ENCODE assay signal across 11 mouse cellular contexts in the genomic region with DNA sequence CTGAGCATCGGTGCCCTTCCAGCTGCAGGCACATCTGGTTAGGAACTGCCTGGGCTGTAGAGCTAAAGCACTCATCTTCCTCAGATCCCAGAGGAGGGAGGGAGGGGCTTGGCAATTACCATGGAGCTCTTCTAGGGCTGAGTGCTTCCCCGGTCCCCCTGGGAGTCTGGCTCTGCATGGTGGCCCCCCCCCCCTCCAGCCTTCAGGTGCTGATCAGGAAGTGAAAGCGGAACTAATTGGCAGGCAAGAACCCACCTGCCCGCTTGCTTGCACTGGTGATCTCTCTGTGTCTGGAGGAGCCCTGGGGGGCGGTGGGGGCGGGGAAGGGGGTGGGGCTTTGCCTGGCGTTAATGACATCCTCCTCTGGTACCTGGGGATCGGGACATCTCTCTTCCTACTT. TPM values are rescaled to one million over a fixed set of nuclear protein-coding genes. Genes with fewer than 3 reads are reported as not detected.
DNase-seq lines count a peak whose midpoint lies in the region; ATAC-seq and TF ChIP-seq lines count a peak whose summit lies in the region.
"Had no signal": no experiment of that assay in that cellular context is flagged by ENCODE, and none has a peak within 500 bp of the region (broad histone marks: within the 10 kb centered on the region; RNA-seq: fewer than 3 reads in every experiment).

No protein-coding gene starts in this region.

- 0 out of 2 replicates have a peak overlapping the region, but pooled peaks have one; percentile 2 for H3K4me2 ChIP-seq in forebrain, postnatal 0 days (ENCODE audit: low read depth)
- H3K4me2 ChIP-seq in forebrain, embryonic 13.5 days, result no peak overlapping the region
- no peak overlapping the region for H3K4me2 ChIP-seq in embryonic facial prominence, embryonic 11.5 days (ENCODE audit: low read depth, low read length)
- no peak overlapping the region for H3K4me2 ChIP-seq in midbrain, embryonic 11.5 days

- H3K27ac ChIP-seq in forebrain, postnatal 0 days (ENCODE audit: low read depth, low read length), result no peak overlapping the region
- H3K27ac ChIP-seq in forebrain, embryonic 13.5 days, result no peak overlapping the region
- no peak overlapping the region for H3K27ac ChIP-seq in embryonic facial prominence, embryonic 11.5 days (replicated peaks; ENCODE audit: low read depth, low read length)
- H3K27ac ChIP-seq in midbrain, embryonic 11.5 days (ENCODE audit: low read depth, low read length), result no peak overlapping the region
- H3K27ac ChIP-seq: liver, embryonic 14.5 days had no signal

- H3K36me3 ChIP-seq in forebrain, postnatal 0 days (ENCODE audit: insufficient read depth), result peaks cover 15% of the 10 kb centered on the region
- no peaks in the 10 kb centered on the region for H3K36me3 ChIP-seq in forebrain, embryonic 13.5 days (ENCODE audit: poor library complexity, severe bottlenecking)
- H3K36me3 ChIP-seq in embryonic facial prominence, embryonic 11.5 days (replicated peaks; ENCODE audit: control insufficient read depth, insufficient read depth, low read depth, low read length), result no peaks in the 10 kb centered on the region
- H3K36me3 ChIP-seq in midbrain, embryonic 11.5 days (ENCODE audit: control insufficient read depth, insufficient read depth, low read length), result no peaks in the 10 kb centered on the region

- 7% methylated on average over 8 of the region's 8 CpGs for WGBS in forebrain, postnatal 0 days
- WGBS in forebrain, embryonic 13.5 days, result 2% methylated on average over 5 of the region's 8 CpGs
- 2% methylated on average over 8 of the region's 8 CpGs for WGBS in embryonic facial prominence, embryonic 11.5 days
- 2% methylated on average over 8 of the region's 8 CpGs for WGBS in midbrain, embryonic 11.5 days

- DNase-seq in forebrain, postnatal 0 days, result no peak
- DNase-seq in A20 (ENCODE audit: low read depth, low spot score), result peak; percentile 89
- no peak for DNase-seq in embryonic facial prominence, embryonic 11.5 days (ENCODE audit: low spot score)
- DNase-seq in midbrain, embryonic 11.5 days (ENCODE audit: low spot score, missing footprints), result peak; percentile 68
- no peak for DNase-seq in thymus, postnatal 4 days
- no peak for DNase-seq in layer of hippocampus, postnatal 14 days (ENCODE audit: low spot score in 2 of 2)
- no peak for DNase-seq in right cerebral cortex, adult 18-20 months
- DNase-seq: kidney, adult 2 months had no signal

- no peak for TF ChIP-seq CTCF in forebrain, postnatal 0 days (IDR thresholded peaks at IDR 0.05; ENCODE audit: low read depth)

- ATAC-seq in forebrain, postnatal 0 days, result no peak; the same call in 1 of the 2 replicates
- no peak for ATAC-seq in forebrain, embryonic 13.5 days
- ATAC-seq in embryonic facial prominence, embryonic 11.5 days (replicated peaks; ENCODE audit: insufficient number of reproducible peaks, low FRiP score, low TSS enrichment, low read depth), result 0 out of 2 replicates have a peak, but pooled peaks have one; percentile 41
- ATAC-seq in midbrain, embryonic 11.5 days (ENCODE audit: low FRiP score), result no peak

- no peak overlapping the region for H3K4me3 ChIP-seq in forebrain, postnatal 0 days (ENCODE audit: low read depth, low read length)
- H3K4me3 ChIP-seq in forebrain, embryonic 13.5 days, result no peak overlapping the region
- no peak overlapping the region for H3K4me3 ChIP-seq in embryonic facial prominence, embryonic 11.5 days (ENCODE audit: low read depth, low read length)
- no peak overlapping the region for H3K4me3 ChIP-seq in midbrain, embryonic 11.5 days (ENCODE audit: low read depth, low read length)
- H3K4me3 ChIP-seq: megakaryocyte, embryonic 14.5 days had no signal

- no peaks in the 10 kb centered on the region for H3K9me3 ChIP-seq in forebrain, postnatal 0 days (ENCODE audit: low read length)
- H3K9me3 ChIP-seq in forebrain, embryonic 13.5 days (replicated peaks), result no peaks in the 10 kb centered on the region
- H3K9me3 ChIP-seq in embryonic facial prominence, embryonic 11.5 days (replicated peaks; ENCODE audit: control insufficient read depth, low read length), result no peaks in the 10 kb centered on the region
- no peaks in the 10 kb centered on the region for H3K9me3 ChIP-seq in midbrain, embryonic 11.5 days (ENCODE audit: control insufficient read depth, low read length)
- H3K9me3 ChIP-seq: megakaryocyte, embryonic 14.5 days had no signal

- H3K9ac ChIP-seq in forebrain, postnatal 0 days, result no peak overlapping the region
- no peak overlapping the region for H3K9ac ChIP-seq in forebrain, embryonic 13.5 days
- no peak overlapping the region for H3K9ac ChIP-seq in embryonic facial prominence, embryonic 11.5 days (replicated peaks; ENCODE audit: low read length)
- no peak overlapping the region for H3K9ac ChIP-seq in midbrain, embryonic 11.5 days (ENCODE audit: low read length)
- H3K9ac ChIP-seq: liver, embryonic 14.5 days had no signal

- H3K4me1 ChIP-seq in forebrain, postnatal 0 days (ENCODE audit: insufficient read depth), result no peaks in the 10 kb centered on the region
- H3K4me1 ChIP-seq in forebrain, embryonic 13.5 days, result peaks cover 51% of the 10 kb centered on the region
- H3K4me1 ChIP-seq in embryonic facial prominence, embryonic 11.5 days (ENCODE audit: control insufficient read depth, insufficient read depth, low read length), result peaks cover 3% of the 10 kb centered on the region; the same call in 1 of the 2 replicates
- peaks cover 24% of the 10 kb centered on the region for H3K4me1 ChIP-seq in midbrain, embryonic 11.5 days (ENCODE audit: control insufficient read depth, insufficient read depth, low read length)
- H3K4me1 ChIP-seq: megakaryocyte, embryonic 14.5 days had no signal

- H3K27me3 ChIP-seq in forebrain, postnatal 0 days (ENCODE audit: insufficient read depth, low read length), result no peaks in the 10 kb centered on the region
- H3K27me3 ChIP-seq in forebrain, embryonic 13.5 days, result no peaks in the 10 kb centered on the region
- peaks cover 2% of the 10 kb centered on the region; the same call in 1 of the 2 replicates for H3K27me3 ChIP-seq in embryonic facial prominence, embryonic 11.5 days (ENCODE audit: control insufficient read depth, insufficient read depth, low read length)
- H3K27me3 ChIP-seq in midbrain, embryonic 11.5 days (ENCODE audit: control insufficient read depth, insufficient read depth, low read length), result no peaks in the 10 kb centered on the region

RNA-seq across cellular contexts. Expression of a gene that starts 9.2 kb away (rescaled TPM):
- total RNA-seq in forebrain, postnatal 0 days (2014; rRNA removed), result 101 and 104 TPM in 2 replicates
- 41.0 and 43.9 TPM in 2 replicates for polyA plus RNA-seq in forebrain, postnatal 0 days (2015; fragmentation: Nextera tagmentation; extraction: Ambion mirVana)
- polyA plus RNA-seq in forebrain, embryonic 13.5 days (2015; fragmentation: Nextera tagmentation; extraction: Ambion mirVana), result 53.6 and 68.9 TPM in 2 replicates
- 7.6 and 11.0 TPM in 2 replicates for polyA plus RNA-seq in embryonic facial prominence, embryonic 11.5 days (2014; fragmentation: Nextera tagmentation; extraction: Ambion mirVana)
- polyA plus RNA-seq in midbrain, embryonic 11.5 days (2014; fragmentation: Nextera tagmentation; extraction: Ambion mirVana), result 30.9 and 31.4 TPM in 2 replicates
- total RNA-seq in layer of hippocampus, postnatal 14 days (2021), result 10 to 100 TPM; 52.7 to 54.9 TPM

RNA-seq across cellular contexts. Expression of a gene that starts 27.8 kb away (rescaled TPM):
- 1.6 and 3.0 TPM in 2 replicates for total RNA-seq in forebrain, postnatal 0 days (2014; rRNA removed)
- polyA plus RNA-seq in forebrain, postnatal 0 days (2015; fragmentation: Nextera tagmentation; extraction: Ambion mirVana), result 0.49 and 0.90 TPM in 2 replicates
- polyA plus RNA-seq in forebrain, embryonic 13.5 days (2015; fragmentation: Nextera tagmentation; extraction: Ambion mirVana), result 0.92 and 1.4 TPM in 2 replicates
- polyA plus RNA-seq in embryonic facial prominence, embryonic 11.5 days (2014; fragmentation: Nextera tagmentation; extraction: Ambion mirVana), result 0.88 and 1.3 TPM in 2 replicates
- 0.86 and 1.5 TPM in 2 replicates for polyA plus RNA-seq in midbrain, embryonic 11.5 days (2014; fragmentation: Nextera tagmentation; extraction: Ambion mirVana)
- total RNA-seq in layer of hippocampus, postnatal 14 days (2021), result 1 to 10 TPM; 2.7 to 4.0 TPM

RNA-seq across cellular contexts. Expression of a gene that starts 56.7 kb away (rescaled TPM):
- total RNA-seq in forebrain, postnatal 0 days (2014; rRNA removed), result 33.6 and 33.7 TPM in 2 replicates
- 22.8 and 24.7 TPM in 2 replicates for polyA plus RNA-seq in forebrain, postnatal 0 days (2015; fragmentation: Nextera tagmentation; extraction: Ambion mirVana)
- polyA plus RNA-seq in forebrain, embryonic 13.5 days (2015; fragmentation: Nextera tagmentation; extraction: Ambion mirVana), result 53.8 and 55.6 TPM in 2 replicates
- 59.7 and 64.1 TPM in 2 replicates for polyA plus RNA-seq in embryonic facial prominence, embryonic 11.5 days (2014; fragmentation: Nextera tagmentation; extraction: Ambion mirVana)
- polyA plus RNA-seq in midbrain, embryonic 11.5 days (2014; fragmentation: Nextera tagmentation; extraction: Ambion mirVana), result 65.2 and 65.9 TPM in 2 replicates
- total RNA-seq in layer of hippocampus, postnatal 14 days (2021), result 10 to 100 TPM; 39.2 to 45.2 TPM

Comparison
In these comparisons a context has a peak if more than half of its experiments do, and no peak if none do; other contexts are left out.
1. DNase-seq: peak in A20 (single experiment) and midbrain, embryonic 11.5 days (single experiment); none in forebrain, postnatal 0 days (single experiment), embryonic facial prominence, embryonic 11.5 days (single experiment), thymus, postnatal 4 days (single experiment), layer of hippocampus, postnatal 14 days (0 of 2) and right cerebral cortex, adult 18-20 months (single experiment).